Mouse (Mus musculus): ENCODE results near the gene Kmt2e.
"Not testable (repeated sequence)": the region's sequence is repeated elsewhere in the genome, so short reads cannot be mapped to it uniquely, and the experiment has no call there.

DNA sequence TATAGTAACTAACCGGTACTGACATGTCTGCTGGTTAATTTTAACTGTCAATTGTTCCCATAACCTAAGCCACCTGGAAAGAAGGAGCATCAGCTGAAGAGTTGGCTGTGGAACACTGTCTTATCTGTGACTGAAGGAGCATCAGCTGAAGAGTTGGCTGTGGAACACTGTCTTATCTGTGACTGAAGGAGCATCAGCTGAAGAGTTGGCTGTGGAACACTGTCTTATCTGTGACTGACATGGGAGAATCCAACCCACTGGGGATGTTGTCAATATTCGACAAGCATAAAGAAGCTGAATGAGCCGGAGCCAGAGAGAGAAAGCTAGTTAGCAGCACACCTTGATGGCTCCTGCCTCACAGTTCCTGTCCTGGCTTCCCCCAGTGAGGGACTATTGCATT lies 119.1 kb downstream of the Kmt2e start:
- not testable (repeated sequence) for TF ChIP-seq CTCF, POLR2A (IDR thresholded peaks at IDR 0.05; ENCODE audit: insufficient read depth, low read depth, low read length)

All from olfactory bulb, adult 2 months (tissue).